Mouse (Mus musculus) forebrain, embryonic 10.5 days (tissue): Measurements from ENCODE around the gene Rab3il1. TPM values are rescaled to one million over a fixed set of nuclear protein-coding genes. Genes with fewer than 3 reads are reported as not detected.

Experiments
- DNase-seq: peaks from one replicate; pipeline ENCODE4 v3.0.0-alpha.2; 2017; ENCODE audit warnings: low spot score; ENCODE audit errors: extremely low spot score
- H3K27ac ChIP-seq: fragments of 300-500 bp; sonication (generic); 2 replicates; pipeline ENCODE4 v1.5.1; 2016; ENCODE audit warnings: mild to moderate bottlenecking
- H3K27me3 ChIP-seq: fragments of 300-500 bp; sonication (generic); 2 replicates; pipeline ENCODE4 v1.6.1; 2016; ENCODE audit warnings: mild to moderate bottlenecking; ENCODE audit not compliant: poor library complexity, severe bottlenecking
- H3K36me3 ChIP-seq: fragments of 300-500 bp; sonication (generic); replicated peaks from 2 replicates; pipeline ENCODE4 v1.6.1; 2016; ENCODE audit warnings: mild to moderate bottlenecking, moderate library complexity
- H3K4me1 ChIP-seq: fragments of 300-500 bp; sonication (generic); 2 replicates; pipeline ENCODE4 v1.6.1; 2016
- H3K4me3 ChIP-seq: fragments of 300-500 bp; sonication (generic); 2 replicates; pipeline ENCODE4 v1.5.1; 2016; ENCODE audit warnings: mild to moderate bottlenecking, moderate library complexity
- H3K9me3 ChIP-seq: fragments of 300-500 bp; sonication (generic); 2 replicates; pipeline ENCODE4 v1.6.1; 2016; ENCODE audit warnings: mild to moderate bottlenecking, moderate library complexity
- WGBS: fragments of 180-500 bp; shearing (Covaris S2); methylation state at CpG from one replicate; pipeline ENCODE4 v1.1.7; 2016; 5-methylcytosine and 5-hydroxymethylcytosine counted together
- polyA plus RNA-seq: library from polyadenylated mRNA; unstranded; fragments of >200 nt; fragmentation: Nextera tagmentation; extraction: Ambion mirVana; gene quantifications from 2 replicates; pipeline ENCODE4 v1.2.1, GENCODE M21; 2016

The Rab3il1 gene
- polyA plus RNA-seq, 1 experiment from 2014 or later, result 39.3 TPM

- no peak for DNase-seq
- Histone ChIP-seq H3K27ac (peak overlapping the region; percentile 86), H3K4me1 (peaks cover 25% of the 10 kb centered on the region), H3K9me3 (no peaks in the 10 kb centered on the region; the same call in 1 of the 2 replicates), H3K36me3 (no peaks in the 10 kb centered on the region), H3K27me3 (peaks cover 53% of the 10 kb centered on the region), H3K4me3 (peak overlapping the region; percentile 74)
- WGBS, result 7% methylated on average over 20 of the region's 20 CpGs
These were observed 39.5 kb downstream of the Rab3il1 start for GRCm38 (mm10) chr19:10040866-10041387.

- DNase-seq, result peak; percentile 75
- under 1% methylated on average over 67 of the region's 69 CpGs for WGBS
- no peaks in the 10 kb centered on the region; the same call in 1 of the 2 replicates for H3K9me3 ChIP-seq
- no peaks in the 10 kb centered on the region for H3K36me3 ChIP-seq
- H3K27ac ChIP-seq, result peak within 1 kb of the TSS; percentile 86
- H3K27me3 ChIP-seq, result peaks cover 53% of the 10 kb centered on the region
- peak within 1 kb of the TSS; percentile 74 for H3K4me3 ChIP-seq
- peaks cover 25% of the 10 kb centered on the region for H3K4me1 ChIP-seq
These were observed 40.1 kb downstream of the Rab3il1 start, which contains the start of gene Fads3 for GRCm38 (mm10) chr19:10041388-10042148. Fads3 (plus strand) TSS chr19:10041569.

- Histone ChIP-seq H3K4me1 (peaks cover 25% of the 10 kb centered on the region), H3K9me3 (no peaks in the 10 kb centered on the region; the same call in 1 of the 2 replicates), H3K27me3 (peaks cover 56% of the 10 kb centered on the region), H3K4me3 (peak overlapping the region; percentile 74), H3K27ac (peak overlapping the region; percentile 86; the same call in 1 of the 2 replicates), H3K36me3 (no peaks in the 10 kb centered on the region)
- no peak for DNase-seq
- 57% methylated on average over 6 of the region's 6 CpGs for WGBS
These were observed 40.8 kb downstream of the Rab3il1 start for GRCm38 (mm10) chr19:10042232-10042631.

GRCm38 (mm10) chr19:10042816-10043215 is 41.3 kb downstream of the Rab3il1 start:
- Histone ChIP-seq H3K4me3 (no peak overlapping the region), H3K27me3 (peaks cover 57% of the 10 kb centered on the region)
- WGBS, result 93% methylated on average over 4 of the region's 4 CpGs

GRCm38 (mm10) chr19:10043643-10044042 is 42.2 kb downstream of the Rab3il1 start:
- DNase-seq, result no peak
- no peak overlapping the region for H3K27ac ChIP-seq
- peaks cover 24% of the 10 kb centered on the region for H3K4me1 ChIP-seq
- H3K36me3 ChIP-seq, result no peaks in the 10 kb centered on the region
- no peaks in the 10 kb centered on the region; the same call in 1 of the 2 replicates for H3K9me3 ChIP-seq
- H3K4me3 ChIP-seq, result no peak overlapping the region
- H3K27me3 ChIP-seq, result peaks cover 55% of the 10 kb centered on the region

More at GRCm38 (mm10) chr19:10042816-10043215, 41.3 kb downstream of the Rab3il1 start:
- peaks cover 25% of the 10 kb centered on the region for H3K4me1 ChIP-seq
- no peaks in the 10 kb centered on the region for H3K36me3 ChIP-seq
- no peak overlapping the region for H3K27ac ChIP-seq
- no peak for DNase-seq
- no peaks in the 10 kb centered on the region; the same call in 1 of the 2 replicates for H3K9me3 ChIP-seq

GRCm38 (mm10) chr19:10045707-10046106 is 44.2 kb downstream of the Rab3il1 start:
- 77% methylated on average over 2 of the region's 2 CpGs for WGBS
- Histone ChIP-seq H3K27ac (no peak overlapping the region), H3K4me1 (peaks cover 19% of the 10 kb centered on the region)

GRCm38 (mm10) chr19:10046346-10046745 is 44.9 kb downstream of the Rab3il1 start:
- no peak overlapping the region for H3K27ac ChIP-seq
- 82% methylated on average over 4 of the region's 4 CpGs for WGBS

More at GRCm38 (mm10) chr19:10045707-10046106, 44.2 kb downstream of the Rab3il1 start:
- Histone ChIP-seq H3K9me3 (no peaks in the 10 kb centered on the region), H3K27me3 (peaks cover 35% of the 10 kb centered on the region), H3K4me3 (no peak overlapping the region), H3K36me3 (no peaks in the 10 kb centered on the region)
- no peak for DNase-seq

GRCm38 (mm10) chr19:10046983-10047382 is 45.5 kb downstream of the Rab3il1 start:
- Histone ChIP-seq H3K4me1 (peaks cover 6% of the 10 kb centered on the region), H3K36me3 (no peaks in the 10 kb centered on the region), H3K27me3 (peaks cover 24% of the 10 kb centered on the region), H3K4me3 (no peak overlapping the region), H3K27ac (no peak overlapping the region), H3K9me3 (no peaks in the 10 kb centered on the region)
- DNase-seq, result no peak
- WGBS, result 71% methylated on average over 3 of the region's 3 CpGs

More at GRCm38 (mm10) chr19:10046346-10046745, 44.9 kb downstream of the Rab3il1 start:
- H3K9me3 ChIP-seq, result no peaks in the 10 kb centered on the region
- peaks cover 12% of the 10 kb centered on the region for H3K4me1 ChIP-seq
- H3K4me3 ChIP-seq, result no peak overlapping the region
- no peaks in the 10 kb centered on the region for H3K36me3 ChIP-seq
- DNase-seq, result no peak
- H3K27me3 ChIP-seq, result peaks cover 29% of the 10 kb centered on the region

GRCm38 (mm10) chr19:10049533-10049932 is 48.1 kb downstream of the Rab3il1 start:
- H3K4me1 ChIP-seq, result no peaks in the 10 kb centered on the region
- DNase-seq, result no peak
- H3K4me3 ChIP-seq, result no peak overlapping the region
- no peaks in the 10 kb centered on the region for H3K9me3 ChIP-seq
- H3K27me3 ChIP-seq, result peaks cover 4% of the 10 kb centered on the region; the same call in 1 of the 2 replicates
- no peak overlapping the region for H3K27ac ChIP-seq
- H3K36me3 ChIP-seq, result no peaks in the 10 kb centered on the region

GRCm38 (mm10) chr19:10050438-10050837 is 49.0 kb downstream of the Rab3il1 start:
- H3K9me3 ChIP-seq, result no peaks in the 10 kb centered on the region
- no peaks in the 10 kb centered on the region for H3K36me3 ChIP-seq
- DNase-seq, result no peak
- 76% methylated on average over 2 of the region's 2 CpGs for WGBS
- no peak overlapping the region for H3K4me3 ChIP-seq
- H3K4me1 ChIP-seq, result no peaks in the 10 kb centered on the region
- no peak overlapping the region for H3K27ac ChIP-seq
- H3K27me3 ChIP-seq, result peaks cover 4% of the 10 kb centered on the region; the same call in 1 of the 2 replicates

- no peak for DNase-seq
- no peaks in the 10 kb centered on the region for H3K4me1 ChIP-seq
- no peak overlapping the region for H3K27ac ChIP-seq
- no peaks in the 10 kb centered on the region for H3K9me3 ChIP-seq
- peaks cover 3% of the 10 kb centered on the region; the same call in 1 of the 2 replicates for H3K36me3 ChIP-seq
- 94% methylated on average over 4 of the region's 4 CpGs for WGBS
- no peaks in the 10 kb centered on the region for H3K27me3 ChIP-seq
- H3K4me3 ChIP-seq, result no peak overlapping the region
These were observed 51.2 kb downstream of the Rab3il1 start for GRCm38 (mm10) chr19:10052698-10053097.

- Histone ChIP-seq H3K36me3 (peaks cover 6% of the 10 kb centered on the region; the same call in 1 of the 2 replicates), H3K4me3 (no peak overlapping the region), H3K27me3 (no peaks in the 10 kb centered on the region), H3K4me1 (no peaks in the 10 kb centered on the region), H3K27ac (no peak overlapping the region), H3K9me3 (no peaks in the 10 kb centered on the region)
- DNase-seq, result no peak
- WGBS, result 90% methylated on average over 10 of the region's 10 CpGs
These were observed 52.3 kb downstream of the Rab3il1 start for GRCm38 (mm10) chr19:10053692-10054260.
